Mouse (Mus musculus) A20 (cell line): ENCODE measurements around the gene Gm13023.
"Not testable (repeated sequence)": the region's sequence is repeated elsewhere in the genome, so short reads cannot be mapped to it uniquely, and the experiment has no call there.

Experiments used
- DNase-seq: peaks from one replicate; pipeline ENCODE4 v3.0.0-alpha.2; 2011; ENCODE audit warnings: low read depth, low spot score

Gm13023 gene

GRCm38 (mm10) chr4:143789052-143789451, at the start of gene Gm13023:
Gene Gm13023, plus strand, starts transcription at chr4:143789352.
- not testable (repeated sequence) for DNase-seq

DNA sequence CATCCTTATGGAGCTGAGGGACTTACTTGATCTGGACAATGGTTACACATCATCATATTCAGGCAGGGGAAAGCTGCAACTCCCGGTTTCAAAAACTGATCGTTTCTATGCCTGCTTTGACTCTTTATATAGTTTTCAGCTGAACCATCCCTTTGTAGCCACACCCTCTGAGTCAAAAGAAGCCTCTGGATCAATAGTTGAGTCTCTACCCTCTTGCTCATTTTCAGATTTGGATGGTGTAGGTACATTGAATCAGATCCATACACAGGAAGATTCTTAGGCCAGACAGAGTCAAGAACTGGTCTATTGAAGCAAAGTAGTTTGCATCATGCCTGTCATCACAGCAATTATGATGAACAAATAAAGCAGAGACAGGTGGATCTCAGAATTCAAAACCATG, 26.8 kb downstream of the Gm13023 start, which contains the start of gene Gm13084:
Gm13084 (minus strand) TSS at position 101 of the 400 bp plus-strand sequence.
- DNase-seq, result no peak
